Mouse (Mus musculus) liver, embryonic 16.5 days (tissue): ENCODE results near the gene Olfm1. TPM values are rescaled to one million over a fixed set of nuclear protein-coding genes. Genes with fewer than 3 reads are reported as not detected.

Experiments used
- ATAC-seq: fragments of 200-750 bp; cut with Nextera tagmentation; 2 replicates; pipeline ENCODE4 v1.8.0; 2017; ENCODE audit warnings: low read depth, mild to moderate bottlenecking, moderate number of reproducible peaks, moderate library complexity
- H3K27ac ChIP-seq: fragments of 300-500 bp; sonication (generic); 2 replicates; pipeline ENCODE4 v1.5.1; 2014; ENCODE audit warnings: mild to moderate bottlenecking, low read length
- H3K27me3 ChIP-seq: fragments of 300-500 bp; sonication (generic); 2 replicates; pipeline ENCODE4 v1.6.1; 2014; ENCODE audit warnings: low read depth, low read length, mixed read lengths; ENCODE audit not compliant: control insufficient read depth, insufficient read depth
- H3K36me3 ChIP-seq: fragments of 300-500 bp; sonication (generic); 2 replicates; pipeline ENCODE4 v1.6.1; 2014; ENCODE audit warnings: mild to moderate bottlenecking; ENCODE audit not compliant: control insufficient read depth, insufficient read depth
- H3K4me1 ChIP-seq: fragments of 300-500 bp; sonication (generic); 2 replicates; pipeline ENCODE4 v1.6.1; 2014; ENCODE audit warnings: low read depth, low read length, mixed read lengths; ENCODE audit not compliant: control insufficient read depth
- H3K4me2 ChIP-seq: fragments of 300-500 bp; sonication (generic); 2 replicates; pipeline ENCODE4 v1.6.1; 2014; ENCODE audit warnings: low read depth, low read length, mixed read lengths
- H3K4me3 ChIP-seq: fragments of 300-500 bp; sonication (generic); 2 replicates; pipeline ENCODE4 v1.5.1; 2014; ENCODE audit warnings: low read depth, mild to moderate bottlenecking, low read length
- H3K9ac ChIP-seq: fragments of 300-500 bp; sonication (generic); 2 replicates; pipeline ENCODE4 v1.6.1; 2014; ENCODE audit warnings: low read depth, low read length
- H3K9me3 ChIP-seq: fragments of 300-500 bp; sonication (generic); replicated peaks from 2 replicates; pipeline ENCODE4 v1.6.1; 2016; ENCODE audit warnings: low read length; ENCODE audit not compliant: control insufficient read depth
- WGBS: fragments of 180-500 bp; shearing (Covaris S2); extraction: QIAGEN DNeasy Blood & Tissue Kit; methylation state at CpG from one replicate; pipeline ENCODE4 v1.1.7; 2014; ENCODE audit not compliant: insufficient replicate concordance; 5-methylcytosine and 5-hydroxymethylcytosine counted together
- polyA plus RNA-seq: library from polyadenylated mRNA; unstranded; fragments of >200 nt; fragmentation: Nextera tagmentation; extraction: Ambion mirVana; gene quantifications from 2 replicates; pipeline ENCODE4 v1.2.1, GENCODE M21; 2015

Olfm1 gene
- polyA plus RNA-seq, 1 experiment from 2014 or later, result 0.89 TPM

- no peak overlapping the region for H3K4me2 ChIP-seq
- peaks cover 6% of the 10 kb centered on the region for H3K27me3 ChIP-seq
These were observed 27.2 kb upstream of the Olfm1 start for GRCm38 (mm10) chr2:28165570-28165969.

GRCm38 (mm10) chr2:28169336-28169735 is 23.5 kb upstream of the Olfm1 start:
- Histone ChIP-seq H3K9me3 (no peaks in the 10 kb centered on the region), H3K27me3 (peaks cover 6% of the 10 kb centered on the region), H3K36me3 (no peaks in the 10 kb centered on the region), H3K27ac (no peak overlapping the region), H3K9ac (no peak overlapping the region), H3K4me3 (no peak overlapping the region), H3K4me1 (no peaks in the 10 kb centered on the region), H3K4me2 (no peak overlapping the region)
- no peak for ATAC-seq
- 62% methylated on average over 12 of the region's 12 CpGs for WGBS

More at GRCm38 (mm10) chr2:28165570-28165969, 27.2 kb upstream of the Olfm1 start:
- Histone ChIP-seq H3K9me3 (no peaks in the 10 kb centered on the region), H3K9ac (no peak overlapping the region), H3K27ac (no peak overlapping the region), H3K4me3 (no peak overlapping the region), H3K4me1 (no peaks in the 10 kb centered on the region), H3K36me3 (no peaks in the 10 kb centered on the region)
- ATAC-seq, result no peak
- WGBS, result 72% methylated on average over 8 of the region's 8 CpGs

GRCm38 (mm10) chr2:28171962-28172361 is 20.8 kb upstream of the Olfm1 start:
- Histone ChIP-seq H3K9ac (no peak overlapping the region), H3K4me1 (no peaks in the 10 kb centered on the region), H3K27ac (no peak overlapping the region), H3K36me3 (no peaks in the 10 kb centered on the region), H3K4me2 (no peak overlapping the region), H3K27me3 (peaks cover 6% of the 10 kb centered on the region), H3K4me3 (no peak overlapping the region), H3K9me3 (no peaks in the 10 kb centered on the region)
- 51% methylated on average over 6 of the region's 6 CpGs for WGBS
- no peak for ATAC-seq

- 21% methylated on average over 11 of the region's 11 CpGs for WGBS
- Histone ChIP-seq H3K4me3 (no peak overlapping the region), H3K9me3 (no peaks in the 10 kb centered on the region), H3K4me1 (no peaks in the 10 kb centered on the region), H3K27me3 (peaks cover 6% of the 10 kb centered on the region), H3K27ac (no peak overlapping the region), H3K4me2 (no peak overlapping the region), H3K9ac (no peak overlapping the region), H3K36me3 (no peaks in the 10 kb centered on the region)
- ATAC-seq, result no peak
These were observed 19.3 kb upstream of the Olfm1 start for GRCm38 (mm10) chr2:28173225-28174141.

- Histone ChIP-seq H3K27me3 (peaks cover 2% of the 10 kb centered on the region; the same call in 1 of the 2 replicates), H3K9me3 (no peaks in the 10 kb centered on the region), H3K36me3 (no peaks in the 10 kb centered on the region), H3K4me1 (no peaks in the 10 kb centered on the region), H3K27ac (no peak overlapping the region), H3K4me2 (no peak overlapping the region), H3K9ac (no peak overlapping the region), H3K4me3 (no peak overlapping the region)
- 56% methylated on average over 3 of the region's 3 CpGs for WGBS
- no peak for ATAC-seq
These were observed 18.4 kb upstream of the Olfm1 start for GRCm38 (mm10) chr2:28174441-28174840.

GRCm38 (mm10) chr2:28178600-28178999 is 14.2 kb upstream of the Olfm1 start:
- Histone ChIP-seq H3K36me3 (no peaks in the 10 kb centered on the region), H3K27ac (no peak overlapping the region), H3K4me3 (no peak overlapping the region), H3K9me3 (no peaks in the 10 kb centered on the region), H3K9ac (no peak overlapping the region), H3K27me3 (peaks cover 13% of the 10 kb centered on the region), H3K4me1 (no peaks in the 10 kb centered on the region), H3K4me2 (no peak overlapping the region)
- no peak for ATAC-seq
- WGBS, result 49% methylated on average over 6 of the region's 6 CpGs

GRCm38 (mm10) chr2:28180053-28180452 is 12.7 kb upstream of the Olfm1 start:
- H3K4me3 ChIP-seq, result no peak overlapping the region
- H3K27me3 ChIP-seq, result peaks cover 13% of the 10 kb centered on the region
- H3K9me3 ChIP-seq, result no peaks in the 10 kb centered on the region
- H3K4me2 ChIP-seq, result no peak overlapping the region
- no peak overlapping the region for H3K9ac ChIP-seq
- H3K4me1 ChIP-seq, result no peaks in the 10 kb centered on the region
- WGBS, result 14% methylated on average over 3 of the region's 3 CpGs
- ATAC-seq, result no peak
- no peaks in the 10 kb centered on the region for H3K36me3 ChIP-seq
- H3K27ac ChIP-seq, result no peak overlapping the region

- Histone ChIP-seq H3K4me2 (no peak overlapping the region), H3K27me3 (peaks cover 24% of the 10 kb centered on the region), H3K9me3 (no peaks in the 10 kb centered on the region), H3K36me3 (no peaks in the 10 kb centered on the region), H3K4me1 (no peaks in the 10 kb centered on the region; the same call in 1 of the 2 replicates), H3K4me3 (no peak overlapping the region), H3K9ac (no peak overlapping the region), H3K27ac (no peak overlapping the region)
- ATAC-seq, result no peak
- WGBS, result 45% methylated on average over 8 of the region's 8 CpGs
These were observed 4.3 kb upstream of the Olfm1 start for GRCm38 (mm10) chr2:28188398-28188944.

- no peak for ATAC-seq
- 29% methylated on average over 12 of the region's 12 CpGs for WGBS
- H3K27me3 ChIP-seq, result peaks cover 42% of the 10 kb centered on the region
These were observed 897 bp downstream of the Olfm1 start for GRCm38 (mm10) chr2:28193690-28194087.

More at GRCm38 (mm10) chr2:28193690-28194087, 897 bp downstream of the Olfm1 start:
- Histone ChIP-seq H3K36me3 (no peaks in the 10 kb centered on the region), H3K27ac (no peak overlapping the region), H3K4me2 (no peak overlapping the region; the same call in 1 of the 2 replicates), H3K4me1 (no peaks in the 10 kb centered on the region; the same call in 1 of the 2 replicates), H3K9me3 (no peaks in the 10 kb centered on the region), H3K9ac (no peak overlapping the region), H3K4me3 (peak overlapping the region; percentile 46; the same call in 1 of the 2 replicates)
